Mouse (Mus musculus) lung, postnatal 4 days (tissue): ENCODE results near the gene Olfr633.
"Not testable (repeated sequence)": the region's sequence is repeated elsewhere in the genome, so short reads cannot be mapped to it uniquely, and the experiment has no call there.

Source experiments
- DNase-seq, 2 experiments: peaks; one replicate each; pipeline ENCODE4 v3.0.0; 2021

The Olfr633 gene

DNA sequence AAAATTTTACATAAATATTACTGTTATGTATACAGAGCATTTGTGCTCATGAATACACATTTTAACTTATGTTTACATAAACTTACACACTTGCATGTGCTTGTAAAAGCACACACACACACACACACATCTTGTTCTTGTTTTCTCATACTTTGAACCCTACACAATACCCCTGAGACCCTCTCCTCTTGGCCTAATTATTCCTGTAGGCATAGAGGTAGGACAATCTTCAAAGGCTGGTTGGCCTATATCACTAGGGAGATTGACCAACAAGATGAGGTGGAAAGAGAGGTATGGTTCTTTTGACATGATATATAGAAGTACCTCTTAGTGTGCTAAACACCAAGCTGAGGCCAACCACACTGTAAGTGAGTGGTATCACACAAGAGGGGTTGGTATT, at the start of gene Olfr633:
Gene Olfr633 (plus strand): TSS at position 301 of the 400 bp plus-strand sequence.
- no peak for DNase-seq

DNA sequence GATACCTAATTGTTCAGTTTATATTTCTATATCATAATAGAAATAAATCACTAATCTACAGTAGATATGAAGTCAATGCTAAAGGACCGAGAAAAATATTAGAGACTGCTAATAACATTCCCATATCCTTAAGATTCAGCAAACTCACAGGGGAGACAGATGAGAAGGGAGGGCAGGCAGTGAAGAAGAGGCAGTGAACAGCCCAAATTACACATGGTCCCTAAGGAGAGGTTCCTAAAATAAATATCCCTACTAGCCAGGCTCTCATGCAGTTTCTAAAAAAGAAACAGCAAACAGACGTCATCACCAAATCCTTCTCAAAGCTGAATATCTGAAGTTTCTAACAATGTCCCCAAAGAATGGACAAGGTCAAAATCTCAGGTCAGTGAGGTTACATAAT, 41.0 kb upstream of the Olfr633 start, which contains the start of gene Olfr65:
Gene Olfr65 (plus strand): TSS at position 301 of the 400 bp plus-strand sequence.
- DNase-seq: no peak

DNA sequence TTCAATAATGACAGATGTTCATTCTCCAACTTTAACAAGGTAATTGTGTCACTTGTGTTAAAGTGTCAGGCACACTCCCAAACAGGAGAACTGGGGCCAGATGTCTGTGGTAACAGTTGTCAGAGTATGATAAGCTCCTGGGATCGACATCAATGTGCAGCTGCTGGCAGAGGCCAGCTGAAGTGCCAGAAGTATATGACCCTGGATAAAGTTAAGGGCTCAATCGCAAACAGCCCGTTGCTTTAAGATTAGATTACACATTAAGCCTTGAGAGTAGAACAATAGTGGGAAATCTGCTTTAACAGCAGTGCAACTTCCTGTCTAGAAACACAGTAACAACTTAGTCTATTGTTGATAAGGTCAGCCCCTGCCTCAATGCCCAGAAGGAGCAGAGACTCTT, 34.2 kb upstream of the Olfr633 start:
- peak in 1 of 2 experiments; percentile 18 for DNase-seq

DNA sequence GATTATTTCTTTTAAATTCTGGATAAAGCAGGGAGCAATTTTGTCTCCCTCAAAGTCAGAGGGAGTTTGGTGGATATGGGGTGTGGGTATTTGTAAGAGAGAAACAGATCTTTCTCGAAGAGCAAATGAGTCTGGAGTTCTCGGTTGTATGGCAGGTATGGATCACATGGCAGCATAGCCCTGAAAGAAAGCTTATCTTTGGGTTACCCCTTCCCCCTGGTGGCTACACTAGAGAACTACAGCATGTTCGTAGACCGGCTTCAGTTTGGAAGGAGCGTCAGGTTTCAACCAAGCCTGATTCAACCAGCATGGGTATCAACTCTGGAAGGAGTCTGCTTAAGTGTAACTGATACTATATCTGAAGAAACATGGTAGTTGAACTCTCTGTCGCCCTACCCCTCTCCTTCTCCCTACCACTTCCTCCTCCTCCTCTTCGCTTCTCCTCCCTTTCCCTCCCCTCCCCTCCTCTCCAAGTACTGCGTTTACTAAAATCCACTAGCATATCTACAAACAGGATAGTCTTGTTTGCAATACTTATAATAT, 31.2 kb upstream of the Olfr633 start:
- DNase-seq: no peak

DNA sequence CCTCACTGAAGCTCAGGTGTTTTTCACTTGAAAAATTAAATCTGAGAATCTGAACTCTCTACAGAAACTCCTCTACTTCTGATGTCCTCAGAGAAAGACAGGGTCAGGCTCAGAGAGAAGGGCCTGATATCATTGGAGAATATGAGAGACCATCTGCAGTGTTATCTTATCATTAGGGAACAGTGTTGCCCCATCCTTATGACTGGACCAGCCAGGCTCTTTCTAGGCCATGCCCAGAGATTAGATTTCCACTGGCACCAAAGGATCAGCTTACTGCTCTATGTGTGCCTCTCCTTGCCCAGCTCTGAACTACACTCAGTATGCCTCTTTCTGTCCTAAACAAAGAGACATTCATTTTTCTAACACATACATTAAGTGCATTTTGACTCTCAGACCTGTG, 28.9 kb upstream of the Olfr633 start:
- DNase-seq: no peak

DNA sequence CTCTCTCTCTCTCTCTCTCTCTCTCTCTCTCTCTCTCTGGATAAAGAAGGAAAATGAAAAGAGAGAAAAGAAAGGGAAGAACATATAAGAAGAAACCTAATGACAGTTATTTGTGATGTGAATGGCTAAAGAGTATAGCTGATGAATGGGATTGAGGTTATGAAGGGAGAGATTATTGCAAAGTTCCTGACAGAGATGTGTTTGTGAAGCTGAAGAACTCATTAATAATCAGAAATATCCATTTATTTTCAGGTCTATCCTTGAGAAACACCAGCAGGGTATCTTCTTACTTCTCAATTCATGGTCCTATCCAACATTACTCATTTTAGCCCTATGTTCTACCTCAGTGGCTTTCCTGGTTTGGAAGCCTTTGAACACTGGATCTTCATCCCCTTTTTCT, 15.7 kb upstream of the Olfr633 start, which contains the start of gene Olfr631:
Gene Olfr631 (plus strand): TSS at position 301 of the 400 bp plus-strand sequence.
- no peak for DNase-seq

DNA sequence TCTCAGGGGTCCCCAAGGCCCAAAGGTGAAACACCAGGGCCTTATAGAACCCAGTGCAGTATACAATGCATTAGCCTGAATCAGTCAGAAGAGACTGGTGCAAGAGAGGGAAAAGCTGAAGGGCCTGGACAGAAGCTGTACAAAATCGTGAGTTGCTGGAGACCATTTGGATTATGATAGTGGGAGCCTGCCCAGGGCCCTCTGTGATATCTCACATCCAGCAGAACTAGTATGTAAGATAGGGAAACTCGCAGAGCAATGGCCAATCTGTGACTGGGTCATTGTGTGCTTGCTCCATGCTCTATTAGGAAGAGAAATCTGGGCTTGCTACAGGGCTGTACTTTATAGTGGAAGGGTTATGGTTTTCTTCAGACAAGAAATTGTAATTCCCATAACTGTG, 10.0 kb upstream of the Olfr633 start, which contains the start of gene Olfr632:
Gene Olfr632 (plus strand): TSS at position 84 of the 400 bp plus-strand sequence.
- DNase-seq: no peak

DNA sequence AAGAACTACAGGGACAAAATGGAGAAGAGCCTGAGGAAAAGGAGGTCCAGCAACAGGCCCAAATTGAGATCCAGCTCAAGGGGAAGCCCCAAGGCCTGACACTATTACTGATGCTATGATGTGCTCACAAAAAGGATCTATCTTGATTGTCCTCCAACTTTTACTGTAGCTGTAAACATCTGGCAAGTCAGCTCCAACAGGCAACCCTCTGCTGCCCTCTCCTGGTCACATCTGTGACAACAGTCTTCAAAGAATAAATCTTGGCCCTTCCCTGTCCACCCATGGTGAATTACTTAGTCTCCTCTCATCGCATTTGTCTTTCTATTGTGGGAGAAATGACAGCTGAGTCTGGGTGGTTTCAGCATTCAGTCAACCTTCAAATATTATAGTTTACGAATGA, 1.5 kb upstream of the Olfr633 start:
- no peak for DNase-seq

DNA sequence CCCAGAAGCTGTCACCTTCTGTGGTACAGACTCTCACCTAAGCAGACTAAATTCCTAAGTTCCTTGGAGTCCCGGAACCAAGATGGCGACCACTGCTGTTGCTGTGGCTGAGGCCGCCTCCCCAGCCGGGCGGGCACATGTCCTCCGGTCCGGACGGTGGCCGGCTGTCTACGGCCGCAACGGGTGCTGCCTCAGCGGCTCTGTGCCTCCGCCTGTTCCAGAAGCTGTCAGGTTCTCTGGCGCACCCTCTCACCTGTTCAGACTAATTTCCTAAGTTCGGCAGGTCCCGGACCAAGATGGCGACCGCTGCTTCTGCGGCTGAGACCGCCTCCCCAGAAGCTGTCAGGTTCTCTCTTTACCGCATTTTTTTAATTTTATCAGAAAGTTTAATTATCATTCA, 22.6 kb downstream of the Olfr633 start:
- not testable (repeated sequence) for DNase-seq

DNA sequence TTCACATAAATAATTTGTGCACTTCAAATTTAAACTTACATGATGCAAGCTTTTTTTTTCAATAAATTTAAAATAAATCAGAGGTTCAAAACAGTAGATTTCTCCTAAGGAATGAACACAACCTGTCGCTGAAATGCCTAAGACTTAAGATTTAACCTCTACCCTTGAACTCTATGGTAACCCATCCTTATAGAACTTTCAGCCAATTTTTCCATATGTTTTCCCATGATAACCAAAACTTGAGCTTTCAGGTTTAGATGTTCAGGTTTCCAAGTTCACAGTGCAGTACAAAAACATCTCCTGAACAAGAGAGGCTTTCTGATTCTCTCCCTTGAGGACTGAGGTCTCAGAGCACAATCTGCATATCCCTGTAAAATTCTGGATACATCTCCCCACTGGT, 26.6 kb downstream of the Olfr633 start, which contains the start of gene Olfr635:
Gene Olfr635 (plus strand): TSS at position 301 of the 400 bp plus-strand sequence.
- DNase-seq: no peak

DNA sequence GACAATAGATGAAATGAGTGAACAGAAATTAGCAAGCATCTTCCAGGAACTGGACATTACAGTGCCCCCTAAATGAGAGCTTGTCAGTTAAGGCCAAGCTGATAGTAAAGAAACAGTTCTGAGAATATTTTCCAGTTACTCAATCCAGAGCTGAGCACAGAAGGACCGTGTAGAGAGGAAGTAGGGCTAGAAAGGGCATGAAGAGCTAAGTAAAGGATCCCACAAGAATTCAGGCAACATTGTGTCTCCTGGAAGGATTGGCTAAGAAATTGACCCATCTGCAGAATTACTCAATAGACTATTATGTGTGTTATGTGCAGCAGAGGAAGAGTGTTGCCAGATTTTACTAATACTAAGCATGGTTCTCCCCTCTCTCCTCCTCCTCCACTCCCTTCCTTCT, 27.5 kb downstream of the Olfr633 start:
- no peak for DNase-seq

DNA sequence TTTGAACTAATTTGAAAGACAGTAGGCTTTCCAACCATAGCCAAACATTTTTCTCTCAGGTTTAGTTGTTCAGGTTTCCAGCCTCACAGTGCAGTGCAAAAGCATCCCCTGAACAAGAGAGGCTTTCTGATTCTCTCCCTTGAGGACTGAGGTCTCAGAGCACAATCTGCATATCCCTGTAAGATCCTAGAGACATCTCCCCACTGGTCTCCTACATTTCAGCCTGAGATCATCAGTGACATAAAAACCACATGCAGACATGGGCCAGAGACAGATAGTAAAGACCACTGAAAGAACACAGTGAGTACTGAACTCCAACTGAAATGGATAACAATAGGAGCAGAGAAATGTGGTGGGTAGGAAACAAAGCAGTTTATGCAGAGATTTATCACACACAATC, 54.2 kb downstream of the Olfr633 start, which contains the start of gene Olfr638:
Gene Olfr638 (plus strand): TSS at position 301 of the 400 bp plus-strand sequence.
- DNase-seq: no peak
